Mouse (Mus musculus): ENCODE results near the gene G6pc3.
A peak's percentile ranks its signal among the peaks of the same experiment; 100 is the strongest.

G6pc3 gene

GRCm38 (mm10) chr11:102217876-102218430 is 28.5 kb downstream of the G6pc3 start:
- peak; percentile 32 to 36 for DNase-seq (ENCODE audit: low spot score in 2 of 2)

GRCm38 (mm10) chr11:102218783-102219182 is 29.4 kb downstream of the G6pc3 start:
- peak; percentile 97 for DNase-seq (ENCODE audit: low spot score in 2 of 2)

GRCm38 (mm10) chr11:102219247-102219993 is 30.0 kb downstream of the G6pc3 start:
- peak in 1 of 2 experiments; percentile 57 for DNase-seq (ENCODE audit: low spot score in 2 of 2)

- DNase-seq (ENCODE audit: low spot score in 2 of 2) = peak; percentile 54 to 59
Observed at GRCm38 (mm10) chr11:102219994-102220346, 30.6 kb downstream of the G6pc3 start.

- DNase-seq (ENCODE audit: low spot score in 2 of 2) = peak; percentile 34 to 38
Observed at GRCm38 (mm10) chr11:102220451-102220850, 31.0 kb downstream of the G6pc3 start.

GRCm38 (mm10) chr11:102221243-102221953 is 32.0 kb downstream of the G6pc3 start:
- DNase-seq (ENCODE audit: low spot score in 2 of 2) = no peak

GRCm38 (mm10) chr11:102221954-102222351 is 32.5 kb downstream of the G6pc3 start:
- DNase-seq (ENCODE audit: low spot score in 2 of 2) = peak; percentile 54 to 58

- peak; percentile 62 to 75 for DNase-seq (ENCODE audit: low spot score in 2 of 2)
Observed at GRCm38 (mm10) chr11:102223166-102223565, 33.7 kb downstream of the G6pc3 start.

- peak in 1 of 2 experiments; percentile 32 for DNase-seq (ENCODE audit: low spot score in 2 of 2)
Observed at GRCm38 (mm10) chr11:102224686-102225085, 35.3 kb downstream of the G6pc3 start.

GRCm38 (mm10) chr11:102225221-102225620 is 35.8 kb downstream of the G6pc3 start:
- no peak for DNase-seq (ENCODE audit: low spot score in 2 of 2)

GRCm38 (mm10) chr11:102226067-102226978 is 36.9 kb downstream of the G6pc3 start:
- DNase-seq (ENCODE audit: low spot score in 2 of 2) = peak in 1 of 2 experiments; percentile 33

GRCm38 (mm10) chr11:102227270-102228190 is 38.1 kb downstream of the G6pc3 start:
- peak in 1 of 2 experiments; percentile 51 for DNase-seq (ENCODE audit: low spot score in 2 of 2)

GRCm38 (mm10) chr11:102228191-102228545 is 38.7 kb downstream of the G6pc3 start:
- no peak for DNase-seq (ENCODE audit: low spot score in 2 of 2)

- no peak for DNase-seq (ENCODE audit: low spot score in 2 of 2)
Observed at GRCm38 (mm10) chr11:102228646-102229268, 39.3 kb downstream of the G6pc3 start.

GRCm38 (mm10) chr11:102229331-102229953 is 40.0 kb downstream of the G6pc3 start:
- DNase-seq (ENCODE audit: low spot score in 2 of 2) = peak in 1 of 2 experiments; percentile 48

- DNase-seq (ENCODE audit: low spot score in 2 of 2) = peak; percentile 99
Observed at GRCm38 (mm10) chr11:102230006-102230741, 40.8 kb downstream of the G6pc3 start, which contains the start of gene Hdac5. Gene Hdac5 (minus strand): TSS chr11:102230166.

GRCm38 (mm10) chr11:102236022-102236421 is 46.6 kb downstream of the G6pc3 start:
- DNase-seq (ENCODE audit: low spot score in 2 of 2) = no peak

- DNase-seq (ENCODE audit: low spot score in 2 of 2) = no peak
Observed at GRCm38 (mm10) chr11:102240636-102241035, 51.2 kb downstream of the G6pc3 start.

- DNase-seq (ENCODE audit: low spot score in 2 of 2) = no peak
Observed at GRCm38 (mm10) chr11:102241246-102241645, 51.8 kb downstream of the G6pc3 start.
